Mouse (Mus musculus) megakaryocyte, adult 5-6 weeks (primary cell): ENCODE data around the gene Crtc1. TPM values are rescaled to one million over a fixed set of nuclear protein-coding genes. Genes with fewer than 3 reads are reported as not detected.

ENCODE experiments used
- ATAC-seq: 2 replicates; pipeline ENCODE4 v1.8.0; 2016; ENCODE audit warnings: mild to moderate bottlenecking, inconsistent platforms; ENCODE audit not compliant: poor library complexity, severe bottlenecking
- total RNA-seq, 2 experiments: library from RNA; stranded (forward) in 1 of 2; stranded (reverse) in 1 of 2; fragments of 153-499, 151-499 nt in 1 of 2; fragments of 221-1000, 200-1000 nt in 1 of 2; gene quantifications; 2 replicates each; pipeline versions ENCODE4 v1.2.3 to v1.2.4; 2015 to 2017

The Crtc1 gene
- total RNA-seq, 2 experiments from 2014 or later: 2.2 to 3.9 TPM

- ATAC-seq: no peak
These were observed 23.9 kb upstream of the Crtc1 start for GRCm38 (mm10) chr8:70463306-70463705.

GRCm38 (mm10) chr8:70462516-70462813 is 23.1 kb upstream of the Crtc1 start:
- no peak for ATAC-seq

GRCm38 (mm10) chr8:70461765-70462515 is 22.6 kb upstream of the Crtc1 start:
- no peak for ATAC-seq

DNA sequence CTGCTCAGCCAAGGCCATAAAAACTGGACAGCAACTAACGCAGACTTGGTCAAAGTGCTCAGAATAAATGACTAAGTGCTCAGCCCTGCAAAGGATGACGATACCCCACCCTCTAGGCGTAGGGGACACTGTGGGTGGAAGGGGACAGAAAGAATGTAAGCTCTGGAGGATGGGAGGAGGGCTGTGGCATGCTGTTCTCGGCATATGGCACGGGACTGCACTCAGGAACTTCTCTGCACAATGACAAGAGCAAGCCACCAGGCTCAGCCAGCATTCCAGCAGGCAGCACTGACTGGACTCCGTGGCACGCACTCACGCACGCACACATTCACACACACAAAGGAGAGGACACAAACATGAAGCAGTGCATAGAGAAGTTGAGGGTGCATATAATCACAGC is 21.2 kb upstream of the Crtc1 start:
- no peak for ATAC-seq

DNA sequence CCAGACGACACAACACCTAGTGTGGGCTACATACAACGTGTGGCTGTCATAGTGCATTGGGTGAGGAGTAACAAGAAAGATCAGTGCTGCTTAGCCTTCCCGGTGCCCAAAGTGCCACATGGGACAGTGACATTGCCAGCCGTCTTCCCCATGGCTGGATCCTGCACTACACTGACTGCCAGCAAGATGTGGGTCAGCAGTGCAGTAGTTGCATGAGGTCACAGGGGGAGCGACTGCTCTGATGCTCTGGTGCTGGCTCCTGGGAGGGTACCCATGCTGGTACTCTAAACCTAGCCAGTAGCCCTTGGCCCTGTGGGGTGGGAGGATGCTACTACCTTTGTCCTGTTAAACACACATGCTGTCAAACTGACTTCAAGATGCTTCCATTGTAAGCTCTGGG is 20.8 kb upstream of the Crtc1 start:
- no peak for ATAC-seq

DNA sequence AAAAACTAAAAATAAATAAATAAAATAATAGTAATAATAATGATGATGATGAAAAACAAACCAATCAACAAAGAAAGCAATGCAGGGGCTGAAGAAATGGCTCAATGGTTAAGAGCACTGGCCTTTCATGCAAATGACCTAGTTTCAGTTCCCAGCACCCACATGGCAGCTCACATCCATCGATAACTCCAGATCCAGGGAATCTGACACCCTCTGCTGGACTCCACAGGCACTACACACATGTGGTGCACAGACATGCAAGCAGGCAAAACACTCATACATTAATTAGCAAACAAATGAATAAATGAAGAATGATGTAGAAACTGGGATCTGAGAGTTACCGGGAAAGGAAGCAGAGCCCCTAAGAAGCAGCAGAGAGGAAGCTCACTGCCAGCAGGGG is 20.3 kb upstream of the Crtc1 start:
- no peak for ATAC-seq

GRCm38 (mm10) chr8:70458462-70458861 is 19.1 kb upstream of the Crtc1 start:
- ATAC-seq: no peak

DNA sequence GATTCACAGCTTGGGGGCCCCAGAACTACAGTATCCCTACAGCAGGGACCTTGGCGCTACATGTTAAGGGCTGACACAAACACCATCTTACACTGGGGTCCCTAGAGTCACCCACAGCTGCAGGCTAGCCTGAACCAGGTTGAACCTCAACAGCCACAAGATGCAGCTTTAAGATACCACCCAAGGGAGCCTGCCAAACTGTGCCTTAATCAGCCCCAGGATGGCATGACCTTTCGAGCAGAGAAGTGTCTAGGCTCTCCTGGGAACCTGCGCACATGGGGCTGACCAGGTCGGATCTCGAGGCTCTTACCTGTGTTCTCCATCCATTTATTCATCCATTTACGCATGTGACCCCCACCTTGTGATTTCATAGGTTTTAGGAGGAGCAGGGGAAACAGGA is 18.5 kb upstream of the Crtc1 start:
- ATAC-seq: no peak

GRCm38 (mm10) chr8:70456996-70457395 is 17.6 kb upstream of the Crtc1 start:
- no peak for ATAC-seq

- ATAC-seq: no peak
These were observed 14.5 kb upstream of the Crtc1 start for GRCm38 (mm10) chr8:70453852-70454251.

- ATAC-seq: no peak
These were observed 13.0 kb upstream of the Crtc1 start for GRCm38 (mm10) chr8:70452196-70452966.

GRCm38 (mm10) chr8:70447639-70448420 is 8.5 kb upstream of the Crtc1 start:
- ATAC-seq: no peak

DNA sequence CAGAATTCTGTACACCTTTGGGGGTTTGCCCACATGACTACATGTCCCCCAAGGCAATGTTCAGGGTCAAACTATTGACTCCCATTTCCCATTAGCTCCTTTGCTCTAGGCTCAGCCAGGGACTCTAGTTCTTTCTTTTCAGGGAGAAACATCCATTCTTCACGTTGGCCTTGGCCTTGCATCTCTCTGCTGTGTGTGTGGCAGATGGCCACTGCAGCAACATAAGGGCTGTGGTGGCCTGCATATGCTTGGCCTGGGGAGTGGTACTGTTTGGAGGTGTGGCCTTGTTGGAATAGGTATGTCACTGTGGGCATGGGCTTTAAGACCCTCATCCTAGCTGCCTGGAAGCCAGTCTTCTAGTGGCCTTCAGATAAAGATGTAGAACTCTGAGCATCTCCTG is 6.6 kb upstream of the Crtc1 start:
- no peak for ATAC-seq

GRCm38 (mm10) chr8:70443326-70443725 is 3.9 kb upstream of the Crtc1 start:
- ATAC-seq: no peak

GRCm38 (mm10) chr8:70441565-70441964 is 2.2 kb upstream of the Crtc1 start:
- ATAC-seq: no peak

DNA sequence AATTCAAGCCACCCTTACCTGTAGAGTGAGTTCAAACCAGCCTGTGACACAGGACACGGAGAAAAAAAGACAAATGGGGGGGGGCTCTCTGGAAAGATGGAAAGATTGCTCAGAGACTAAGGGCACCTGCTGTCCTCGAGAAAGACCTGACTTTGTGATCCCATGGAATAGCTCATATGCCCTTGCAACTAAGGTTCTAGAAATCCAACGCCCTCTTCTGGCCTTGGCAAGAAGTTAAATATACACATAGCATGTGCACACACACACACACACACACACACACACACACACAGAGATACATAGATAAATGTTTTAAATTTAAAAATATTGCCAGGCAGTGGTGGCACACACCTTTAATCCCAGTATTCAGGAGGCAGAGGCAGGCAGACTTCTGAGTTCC is 867 bp upstream of the Crtc1 start:
- no peak for ATAC-seq

- ATAC-seq: no peak
These were observed 435 bp upstream of the Crtc1 start for GRCm38 (mm10) chr8:70439848-70440179.

DNA sequence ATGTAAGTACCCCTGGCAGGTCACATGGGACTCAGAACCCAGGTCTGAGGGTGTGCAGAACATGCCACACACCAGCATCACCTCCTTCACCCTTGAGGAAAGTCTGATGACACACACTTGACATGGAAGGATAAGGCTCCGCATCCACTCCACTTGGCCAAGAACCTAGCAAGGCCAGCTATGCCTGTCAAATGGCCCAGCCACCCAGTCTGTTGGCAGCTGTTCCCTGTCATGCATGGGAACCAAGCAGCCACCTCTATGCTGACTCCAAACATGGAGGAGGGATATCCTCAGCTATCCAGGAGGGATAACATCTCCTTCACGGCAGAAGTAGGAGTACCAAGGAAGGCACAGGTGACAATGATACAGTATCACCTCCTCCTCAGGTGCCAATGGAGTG is 956 bp downstream of the Crtc1 start:
- ATAC-seq: no peak

- ATAC-seq: no peak
These were observed 4.2 kb downstream of the Crtc1 start for GRCm38 (mm10) chr8:70435156-70435555.

DNA sequence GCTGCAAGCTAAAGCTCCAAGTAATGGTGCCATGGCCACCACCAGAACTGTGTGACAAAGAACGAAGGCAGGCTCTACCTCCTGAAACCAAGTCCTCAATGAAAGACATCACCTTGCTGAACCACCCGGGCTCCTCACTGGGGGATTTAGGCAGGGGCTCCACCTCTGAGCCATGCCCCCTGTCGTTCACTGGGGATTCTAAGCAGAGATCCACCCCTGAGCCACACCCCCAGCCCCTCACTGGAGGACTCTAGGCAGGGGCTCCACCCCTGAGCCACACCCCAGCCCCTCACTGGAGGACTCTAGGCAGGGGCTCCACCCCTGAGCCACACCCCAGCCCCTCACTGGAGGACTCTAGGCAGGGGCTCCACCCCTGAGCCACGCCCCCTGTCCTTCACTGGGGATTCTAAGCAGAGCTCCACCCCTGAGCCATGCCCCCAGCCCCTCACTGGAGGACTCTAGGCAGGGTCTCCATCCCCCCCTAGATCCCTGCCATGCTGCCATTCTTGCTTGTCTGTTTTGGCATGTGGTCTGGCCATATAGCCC is 6.3 kb downstream of the Crtc1 start:
- no peak for ATAC-seq

- no peak for ATAC-seq
These were observed 8.2 kb downstream of the Crtc1 start for GRCm38 (mm10) chr8:70431213-70431612.
